In genomic region chr5:148789147-148789566, GRCm38 (mm10) we compare ENCODE assay signal across 9 mouse cellular contexts.
DNase-seq lines count a peak whose midpoint lies in the region; ATAC-seq lines count a peak whose summit lies in the region.
"Had no signal": no experiment of that assay in that cellular context is flagged by ENCODE, and none has a peak within 500 bp of the region (broad histone marks: within the 10 kb centered on the region; RNA-seq: fewer than 3 reads in every experiment).

No protein-coding gene starts in this region.

- WGBS in liver, embryonic 12.5 days (ENCODE audit: insufficient replicate concordance), result 49% methylated on average over 6 of the region's 6 CpGs

- H3K4me3 ChIP-seq in liver, embryonic 12.5 days, result no peak overlapping the region
- H3K4me3 ChIP-seq: myocyte had no signal

- H3K4me2 ChIP-seq in liver, embryonic 12.5 days, result no peak overlapping the region

- DNase-seq in A20 (ENCODE audit: low read depth, low spot score), result peak; percentile 86
- peak; percentile 63 for DNase-seq in brain, adult 2 months (ENCODE audit: low read depth, low spot score)
- DNase-seq in kidney, adult 11 months, result peak; percentile 93
- DNase-seq in Muller cell, postnatal 12 days (ENCODE audit: inconsistent ontology term), result no peak
- DNase-seq in layer of hippocampus, postnatal 14 days (ENCODE audit: low spot score in 2 of 2), result no peak
- no peak for DNase-seq in spleen, postnatal 10 days (ENCODE audit: low spot score in 2 of 2)
- DNase-seq: layer of hippocampus, postnatal 36 days had no signal

- no peak for ATAC-seq in liver, embryonic 12.5 days

- no peak overlapping the region for H3K9ac ChIP-seq in liver, embryonic 12.5 days

- H3K36me3 ChIP-seq in liver, embryonic 12.5 days, result no peaks in the 10 kb centered on the region

- H3K27me3 ChIP-seq in liver, embryonic 12.5 days (replicated peaks), result 0 out of 2 replicates have a peak, but pooled peaks cover 10% of the 10 kb centered on the region

- peaks cover 30% of the 10 kb centered on the region for H3K4me1 ChIP-seq in liver, embryonic 12.5 days

- no peaks in the 10 kb centered on the region for H3K9me3 ChIP-seq in liver, embryonic 12.5 days (replicated peaks)

- peak overlapping the region; percentile 24; the same call in 1 of the 2 replicates for H3K27ac ChIP-seq in liver, embryonic 12.5 days

Comparison
In these comparisons a context has a peak if more than half of its experiments do, and no peak if none do; other contexts are left out.
1. DNase-seq: peak in A20 (single experiment), brain, adult 2 months (single experiment) and kidney, adult 11 months (single experiment); none in Muller cell, postnatal 12 days (single experiment), layer of hippocampus, postnatal 14 days (0 of 2) and spleen, postnatal 10 days (0 of 2).